Mouse (Mus musculus) frontal cortex, postnatal 36 days (tissue): ENCODE results near the gene Ncaph.
"Not testable (repeated sequence)": the region's sequence is repeated elsewhere in the genome, so short reads cannot be mapped to it uniquely, and the experiment has no call there.

Source experiments
- DNase-seq, 2 experiments: peaks; one replicate each; pipeline ENCODE4 v3.0.0; 2022; ENCODE audit warnings: low spot score in 2 of 2

The Ncaph gene

GRCm38 (mm10) chr2:127133621-127134461 lies at the start of gene Ncaph:
TSS of gene Ncaph (minus strand) at chr2:127133954.
- peak; percentile 90 to 93 for DNase-seq

- DNase-seq, result peak; percentile 79 to 88
These were observed 49.0 kb upstream of the Ncaph start for GRCm38 (mm10) chr2:127182598-127183381.

- DNase-seq, result peak in 1 of 2 experiments; percentile 51
These were observed 32.5 kb upstream of the Ncaph start for GRCm38 (mm10) chr2:127166261-127166660.

- DNase-seq, result no peak
These were observed 31.9 kb upstream of the Ncaph start for GRCm38 (mm10) chr2:127165675-127166074.

- DNase-seq, result no peak
These were observed 11.9 kb upstream of the Ncaph start for GRCm38 (mm10) chr2:127145699-127146098.

- DNase-seq, result peak; percentile 16 to 24
These were observed 9.7 kb upstream of the Ncaph start, which contains the start of gene Itpripl1 for GRCm38 (mm10) chr2:127143158-127144063. TSS of gene Itpripl1 (minus strand) at chr2:127143442.

GRCm38 (mm10) chr2:127142577-127143157 lies 8.9 kb upstream of the Ncaph start:
- no peak for DNase-seq

GRCm38 (mm10) chr2:127142031-127142430 lies 8.3 kb upstream of the Ncaph start:
- DNase-seq, result no peak

GRCm38 (mm10) chr2:127140011-127140410 lies 6.3 kb upstream of the Ncaph start:
- DNase-seq, result peak in 1 of 2 experiments; percentile 9

GRCm38 (mm10) chr2:127139605-127140004 lies 5.9 kb upstream of the Ncaph start:
- no peak for DNase-seq

GRCm38 (mm10) chr2:127139094-127139493 lies 5.3 kb upstream of the Ncaph start:
- no peak for DNase-seq

- DNase-seq, result no peak
These were observed 4.7 kb upstream of the Ncaph start for GRCm38 (mm10) chr2:127138449-127138848.

GRCm38 (mm10) chr2:127137838-127138420 lies 4.2 kb upstream of the Ncaph start:
- no peak for DNase-seq

- DNase-seq, result no peak
These were observed 3.2 kb upstream of the Ncaph start for GRCm38 (mm10) chr2:127136979-127137378.

- DNase-seq, result not testable (repeated sequence)
These were observed 1.5 kb upstream of the Ncaph start for GRCm38 (mm10) chr2:127135255-127135654.

GRCm38 (mm10) chr2:127131353-127131752 lies 2.4 kb downstream of the Ncaph start:
- DNase-seq, result no peak

- no peak for DNase-seq
These were observed 4.8 kb downstream of the Ncaph start for GRCm38 (mm10) chr2:127128926-127129325.

- no peak for DNase-seq
These were observed 12.0 kb downstream of the Ncaph start for GRCm38 (mm10) chr2:127121591-127122235.

- no peak for DNase-seq
These were observed 24.8 kb downstream of the Ncaph start for GRCm38 (mm10) chr2:127108986-127109385.

- no peak for DNase-seq
These were observed 41.8 kb downstream of the Ncaph start for GRCm38 (mm10) chr2:127092000-127092399.
